Mouse (Mus musculus) midbrain, embryonic 16.5 days (tissue): ENCODE measurements at regions not wholly inside any gene's neighbourhood (a gene's known extent, or its start where the extent isn't known, plus 50 kb on each side); places are given as distances from the start of the nearest gene placed in this dataset.

Experiments used
- ATAC-seq: fragments of 200-750 bp; cut with Nextera tagmentation; 2 replicates; pipeline ENCODE4 v1.8.0; 2017; ENCODE audit warnings: moderate TSS enrichment
- H3K27ac ChIP-seq: fragments of 300-500 bp; sonication (generic); 2 replicates; pipeline ENCODE4 v1.5.1; 2014; ENCODE audit warnings: mild to moderate bottlenecking, low read length, mixed read lengths
- H3K27me3 ChIP-seq: fragments of 300-500 bp; sonication (generic); 2 replicates; pipeline ENCODE4 v1.6.1; 2014; ENCODE audit warnings: low read depth, low read length, mixed read lengths; ENCODE audit not compliant: control insufficient read depth, insufficient read depth
- H3K36me3 ChIP-seq: fragments of 300-500 bp; sonication (generic); 2 replicates; pipeline ENCODE4 v1.6.1; 2014; ENCODE audit warnings: mild to moderate bottlenecking, low read length, moderate library complexity, mixed read lengths; ENCODE audit not compliant: control insufficient read depth, insufficient read depth
- H3K4me1 ChIP-seq: fragments of 300-500 bp; sonication (generic); 2 replicates; pipeline ENCODE4 v1.6.1; 2014; ENCODE audit warnings: mild to moderate bottlenecking, low read length, mixed read lengths; ENCODE audit not compliant: control insufficient read depth, insufficient read depth
- H3K4me2 ChIP-seq: fragments of 300-500 bp; sonication (generic); 2 replicates; pipeline ENCODE4 v1.6.1; 2014; ENCODE audit warnings: mild to moderate bottlenecking, low read length, mixed read lengths
- H3K4me3 ChIP-seq: fragments of 300-500 bp; sonication (generic); 2 replicates; pipeline ENCODE4 v1.5.1; 2014; ENCODE audit warnings: low read depth, mild to moderate bottlenecking, low read length, moderate library complexity, mixed read lengths
- H3K9ac ChIP-seq: fragments of 300-500 bp; sonication (generic); 2 replicates; pipeline ENCODE4 v1.6.1; 2014; ENCODE audit warnings: low read depth, low read length, mixed read lengths
- H3K9me3 ChIP-seq: fragments of 300-500 bp; sonication (generic); replicated peaks from 2 replicates; pipeline ENCODE4 v1.6.1; 2014; ENCODE audit warnings: mild to moderate bottlenecking, low read length, mixed read lengths; ENCODE audit not compliant: control insufficient read depth, poor library complexity, severe bottlenecking
- WGBS: fragments of 180-500 bp; shearing (Covaris S2); extraction: QIAGEN DNeasy Blood & Tissue Kit; methylation state at CpG from one replicate; pipeline ENCODE4 v1.1.7; 2014; 5-methylcytosine and 5-hydroxymethylcytosine counted together

DNA sequence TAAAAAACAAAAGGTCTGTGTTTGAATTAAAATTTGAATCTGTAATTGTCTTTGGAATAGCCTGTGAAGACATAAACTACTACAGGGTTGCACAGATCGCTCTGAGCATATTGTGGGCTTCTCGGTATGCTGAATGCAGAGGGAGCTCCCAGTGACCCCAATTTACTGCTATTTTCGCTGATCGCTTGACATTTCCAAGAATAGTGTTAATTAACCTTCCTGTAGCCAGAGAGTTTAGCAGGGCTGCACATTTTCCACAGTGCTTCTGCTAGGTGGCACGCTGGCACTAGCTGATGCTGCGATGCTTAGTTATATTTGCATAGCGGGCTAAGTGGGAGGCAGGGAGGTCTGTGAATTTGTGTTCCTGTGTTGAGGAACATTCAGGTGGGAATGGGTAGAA lies 164.8 kb upstream of the Stac start:
- H3K36me3 ChIP-seq, result no peaks in the 10 kb centered on the region
- H3K27ac ChIP-seq, result no peak overlapping the region
- H3K4me2 ChIP-seq, result no peak overlapping the region
- WGBS, result 72% methylated on average over 7 of the region's 7 CpGs
- H3K27me3 ChIP-seq, result no peaks in the 10 kb centered on the region
- ATAC-seq, result no peak
- no peak overlapping the region for H3K9ac ChIP-seq
- H3K9me3 ChIP-seq, result no peaks in the 10 kb centered on the region
- no peak overlapping the region for H3K4me3 ChIP-seq
- H3K4me1 ChIP-seq, result no peaks in the 10 kb centered on the region

DNA sequence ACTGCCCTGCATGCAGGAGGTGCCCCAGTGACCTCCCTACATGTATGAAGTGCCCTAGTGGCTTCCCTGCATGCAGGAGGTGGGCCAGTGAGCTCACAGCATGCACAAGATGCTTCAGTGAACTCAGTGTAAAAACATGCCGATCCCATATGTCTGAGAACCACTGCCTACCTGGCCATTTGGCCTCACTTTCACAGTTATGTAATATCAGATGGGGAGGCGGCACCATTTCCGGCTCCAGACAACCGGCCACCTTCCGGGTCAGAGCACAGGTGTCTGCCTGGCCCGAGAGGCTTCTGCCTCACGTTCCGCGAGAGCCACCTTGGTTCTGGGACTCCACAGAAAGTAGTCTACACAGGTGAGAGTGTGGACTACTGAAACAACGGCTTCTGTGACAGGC lies 156.2 kb upstream of the Stac start:
- H3K27me3 ChIP-seq, result no peaks in the 10 kb centered on the region
- H3K9me3 ChIP-seq, result no peaks in the 10 kb centered on the region
- WGBS, result 95% methylated on average over 10 of the region's 10 CpGs
- H3K36me3 ChIP-seq, result no peaks in the 10 kb centered on the region
- H3K4me2 ChIP-seq, result no peak overlapping the region
- H3K4me1 ChIP-seq, result no peaks in the 10 kb centered on the region
- no peak for ATAC-seq
- no peak overlapping the region for H3K27ac ChIP-seq
- no peak overlapping the region for H3K4me3 ChIP-seq
- no peak overlapping the region for H3K9ac ChIP-seq

DNA sequence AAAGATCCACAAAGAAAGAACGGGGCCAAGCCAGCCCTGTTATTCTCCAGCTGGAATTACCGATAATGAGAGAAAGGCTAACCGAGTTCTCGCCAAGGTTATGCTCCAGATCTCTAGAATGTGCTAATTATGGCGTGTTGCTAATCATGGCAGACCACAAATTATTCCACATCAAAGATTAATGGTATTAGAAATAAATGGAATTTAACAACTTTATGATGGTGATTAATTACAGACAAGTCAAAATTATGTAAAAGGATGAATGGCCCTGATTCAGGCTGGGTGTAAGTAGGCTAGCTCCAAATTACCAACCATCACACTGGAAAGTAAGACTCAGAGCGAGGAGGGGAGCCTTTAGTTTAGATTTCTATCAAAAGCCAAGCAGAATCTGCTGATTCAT lies 151.0 kb upstream of the Stac start:
- H3K36me3 ChIP-seq, result no peaks in the 10 kb centered on the region
- no peak overlapping the region for H3K4me3 ChIP-seq
- H3K4me1 ChIP-seq, result 0 out of 2 replicates have a peak, but pooled peaks cover 3% of the 10 kb centered on the region
- no peaks in the 10 kb centered on the region for H3K9me3 ChIP-seq
- H3K4me2 ChIP-seq, result no peak overlapping the region
- no peaks in the 10 kb centered on the region for H3K27me3 ChIP-seq
- ATAC-seq, result no peak
- H3K27ac ChIP-seq, result no peak overlapping the region
- WGBS, result 81% methylated on average over 6 of the region's 6 CpGs
- H3K9ac ChIP-seq, result no peak overlapping the region

DNA sequence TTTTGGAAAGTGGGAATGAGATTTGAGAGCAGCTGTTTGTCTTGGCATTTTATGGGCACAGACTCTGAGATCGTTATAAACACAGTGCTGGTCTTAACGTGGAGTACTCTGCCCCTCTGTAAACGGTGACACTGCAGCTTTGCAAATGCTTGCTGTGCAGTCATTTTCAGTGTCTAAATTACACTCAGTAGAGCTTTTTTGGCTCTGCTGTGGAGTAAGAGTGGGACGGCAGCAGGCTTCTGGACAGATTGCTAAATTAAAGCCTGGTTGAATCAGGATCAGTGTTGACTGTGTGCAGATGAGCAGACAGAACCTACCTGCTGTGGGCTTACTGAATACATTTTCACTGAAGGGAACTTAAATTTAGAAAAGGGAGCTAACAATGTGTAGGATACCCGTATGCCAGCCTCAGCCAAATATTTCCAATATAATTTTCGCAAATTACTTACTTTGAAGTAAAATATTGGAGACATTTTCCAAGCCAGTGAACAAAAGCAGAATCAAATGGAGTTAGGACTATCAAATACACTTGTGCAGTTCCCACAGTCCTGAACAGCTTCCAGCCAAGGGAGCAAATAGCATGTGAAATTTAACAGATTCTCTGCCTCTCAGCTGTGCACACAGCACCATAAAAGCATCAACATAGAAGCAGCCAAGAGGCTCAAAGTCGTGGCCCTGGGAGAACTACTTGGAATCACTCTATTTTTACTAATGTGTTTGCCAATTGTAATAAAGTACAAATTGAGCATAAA lies 148.1 kb upstream of the Stac start:
- Histone ChIP-seq H3K4me1 (0 out of 2 replicates have a peak, but pooled peaks cover 3% of the 10 kb centered on the region), H3K36me3 (no peaks in the 10 kb centered on the region), H3K9me3 (no peaks in the 10 kb centered on the region), H3K27ac (no peak overlapping the region), H3K4me3 (no peak overlapping the region), H3K27me3 (no peaks in the 10 kb centered on the region), H3K4me2 (no peak overlapping the region), H3K9ac (no peak overlapping the region)
- ATAC-seq, result no peak
- 63% methylated on average over 7 of the region's 7 CpGs for WGBS

DNA sequence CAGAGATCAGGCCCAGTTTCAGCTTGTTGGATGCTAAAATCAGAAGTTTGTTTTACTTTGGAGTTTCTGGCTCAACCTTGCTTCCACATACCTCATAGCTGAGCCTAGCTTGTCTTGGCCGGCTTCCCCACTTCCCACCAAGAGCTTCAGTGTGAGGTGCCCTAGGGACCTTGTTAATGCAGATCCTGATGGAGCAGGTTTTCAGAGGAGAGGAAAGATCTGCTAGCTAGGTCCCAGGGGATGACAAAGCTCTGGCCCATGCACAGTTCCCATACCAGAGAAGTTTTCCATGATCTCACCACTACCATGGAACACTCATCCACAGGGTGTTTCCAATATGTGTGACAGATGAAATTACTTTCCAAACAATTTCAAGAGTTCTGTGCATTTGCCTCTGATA lies 131.9 kb upstream of the Stac start:
- no peak overlapping the region for H3K4me3 ChIP-seq
- H3K9ac ChIP-seq, result no peak overlapping the region
- no peak for ATAC-seq
- no peaks in the 10 kb centered on the region for H3K27me3 ChIP-seq
- no peak overlapping the region for H3K4me2 ChIP-seq
- H3K36me3 ChIP-seq, result no peaks in the 10 kb centered on the region
- 96% methylated on average over 1 of the region's 1 CpGs for WGBS
- no peak overlapping the region for H3K27ac ChIP-seq
- H3K9me3 ChIP-seq, result no peaks in the 10 kb centered on the region
- no peaks in the 10 kb centered on the region for H3K4me1 ChIP-seq

DNA sequence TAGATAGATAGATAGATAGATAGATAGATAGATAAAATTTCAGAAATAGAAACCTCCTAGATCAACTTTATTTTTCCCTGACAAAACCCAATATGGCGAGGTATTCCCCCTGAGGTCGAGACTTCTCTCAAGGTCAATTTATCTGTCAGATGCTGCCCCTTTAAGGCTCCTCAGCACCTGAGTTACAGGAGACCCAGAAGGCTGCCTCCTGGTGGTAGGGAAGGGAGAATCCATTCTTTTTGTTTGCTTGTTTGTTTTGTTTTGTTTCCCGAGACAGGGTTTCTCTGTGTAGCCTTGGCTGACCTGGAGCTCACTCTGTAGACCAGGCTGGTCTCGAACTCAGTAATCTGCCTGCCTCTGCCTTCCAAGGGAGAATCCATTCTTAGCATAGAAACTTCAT lies 127.3 kb upstream of the Stac start:
- 78% methylated on average over 4 of the region's 4 CpGs for WGBS
- Histone ChIP-seq H3K27me3 (no peaks in the 10 kb centered on the region), H3K4me1 (no peaks in the 10 kb centered on the region), H3K9me3 (no peaks in the 10 kb centered on the region), H3K27ac (no peak overlapping the region), H3K4me3 (no peak overlapping the region), H3K9ac (no peak overlapping the region), H3K4me2 (no peak overlapping the region), H3K36me3 (no peaks in the 10 kb centered on the region)
- no peak for ATAC-seq

DNA sequence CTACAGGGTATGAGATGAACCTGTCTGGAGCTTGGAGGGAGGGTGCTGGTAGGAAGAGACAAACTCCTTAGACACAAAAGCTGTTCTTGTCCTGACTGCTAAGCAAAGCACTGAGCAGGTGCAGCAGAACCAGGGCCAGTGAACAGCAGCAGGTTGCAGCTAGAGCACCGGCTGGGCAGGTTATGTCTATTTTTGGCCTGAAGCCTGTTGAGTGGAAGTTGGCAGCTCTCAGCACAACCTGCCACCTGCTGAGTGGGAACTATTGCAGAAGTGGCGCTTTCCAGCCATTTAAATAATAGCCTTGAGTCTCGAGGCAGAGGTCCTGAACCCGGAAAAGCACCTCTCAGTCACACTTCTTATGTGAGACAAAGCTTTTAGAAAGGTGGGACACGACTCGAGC lies 114.8 kb upstream of the Stac start:
- Histone ChIP-seq H3K9me3 (no peaks in the 10 kb centered on the region), H3K27me3 (no peaks in the 10 kb centered on the region), H3K4me2 (no peak overlapping the region), H3K36me3 (no peaks in the 10 kb centered on the region), H3K4me3 (no peak overlapping the region), H3K4me1 (no peaks in the 10 kb centered on the region), H3K27ac (no peak overlapping the region), H3K9ac (no peak overlapping the region)
- no peak for ATAC-seq
- 79% methylated on average over 6 of the region's 6 CpGs for WGBS

DNA sequence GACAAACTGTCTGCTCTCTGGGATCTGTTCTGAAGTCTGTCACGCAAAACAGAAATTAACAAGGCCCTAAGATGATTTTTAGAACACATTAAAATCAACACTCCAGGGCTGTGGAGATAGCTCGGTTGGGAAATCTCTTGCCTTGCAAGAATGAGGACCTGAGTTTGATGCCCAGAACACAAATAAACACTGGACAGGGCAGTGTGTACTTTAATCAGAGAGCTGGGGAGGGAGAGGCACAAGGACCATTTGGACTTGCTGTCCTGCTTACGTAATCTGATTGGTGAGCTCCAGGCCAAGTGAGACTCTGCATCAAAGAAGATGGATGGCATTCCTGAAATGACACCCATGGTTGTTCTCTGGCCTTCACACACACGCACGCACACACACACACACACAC lies 111.2 kb upstream of the Stac start:
- 87% methylated on average over 5 of the region's 5 CpGs for WGBS
- no peak for ATAC-seq
- H3K4me3 ChIP-seq, result no peak overlapping the region

DNA sequence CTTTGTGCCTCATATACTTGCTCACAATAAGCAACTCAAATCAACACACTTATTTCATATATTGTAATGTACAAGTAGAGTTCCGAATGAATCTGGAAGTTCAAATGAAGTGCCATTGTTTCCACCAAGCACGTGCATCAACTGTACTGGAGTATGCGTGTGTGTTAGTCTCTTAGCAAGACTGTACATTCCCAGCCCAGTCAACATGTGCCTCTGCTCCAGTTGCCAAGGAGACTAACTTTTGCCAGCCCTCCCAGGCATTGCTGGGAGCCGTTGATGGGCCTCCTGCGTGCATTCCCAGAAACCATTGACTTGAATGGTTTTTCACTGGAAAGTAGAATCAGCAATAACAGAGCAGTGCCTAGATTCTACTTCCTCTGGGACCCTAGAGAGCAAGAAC lies 110.7 kb upstream of the Stac start:
- no peak overlapping the region for H3K4me3 ChIP-seq
- H3K4me2 ChIP-seq, result no peak overlapping the region
- 75% methylated on average over 5 of the region's 5 CpGs for WGBS
- no peaks in the 10 kb centered on the region for H3K4me1 ChIP-seq
- H3K9me3 ChIP-seq, result no peaks in the 10 kb centered on the region
- H3K27me3 ChIP-seq, result no peaks in the 10 kb centered on the region
- ATAC-seq, result no peak
- no peak overlapping the region for H3K27ac ChIP-seq
- H3K36me3 ChIP-seq, result no peaks in the 10 kb centered on the region
- no peak overlapping the region for H3K9ac ChIP-seq

More for the DNA sequence above, 111.2 kb upstream of the Stac start:
- Histone ChIP-seq H3K27ac (no peak overlapping the region), H3K9ac (no peak overlapping the region), H3K4me2 (no peak overlapping the region), H3K4me1 (no peaks in the 10 kb centered on the region), H3K27me3 (no peaks in the 10 kb centered on the region), H3K36me3 (no peaks in the 10 kb centered on the region), H3K9me3 (no peaks in the 10 kb centered on the region)
